Mouse (Mus musculus): ENCODE measurements around the gene Sele.
"Not testable (repeated sequence)": the region's sequence is repeated elsewhere in the genome, so short reads cannot be mapped to it uniquely, and the experiment has no call there.

Gene Sele

DNA sequence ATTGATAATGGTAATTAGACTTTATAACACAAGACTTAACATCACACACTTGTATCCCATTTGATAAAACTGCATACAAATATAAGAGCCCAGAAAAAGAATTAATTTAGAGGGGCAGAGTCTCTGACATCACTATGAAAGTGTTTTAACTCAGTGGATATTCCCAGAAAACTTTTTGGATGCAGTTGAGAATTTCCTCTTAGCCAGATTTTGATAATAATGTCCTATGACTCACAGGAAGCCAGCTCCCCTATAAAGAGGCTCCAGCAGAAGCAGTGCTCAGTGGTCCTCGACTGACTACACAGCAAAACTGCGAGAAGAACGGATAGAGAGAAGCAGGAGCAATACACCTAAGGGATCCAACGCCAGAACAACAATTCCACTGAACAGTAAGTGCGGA lies at the start of gene Sele:
Sele (plus strand) TSS at position 301 of the 400 bp plus-strand sequence.
- no peak for DNase-seq

GRCm38 (mm10) chr1:164001831-164002452 lies 46.1 kb upstream of the Sele start:
- DNase-seq, result no peak

DNA sequence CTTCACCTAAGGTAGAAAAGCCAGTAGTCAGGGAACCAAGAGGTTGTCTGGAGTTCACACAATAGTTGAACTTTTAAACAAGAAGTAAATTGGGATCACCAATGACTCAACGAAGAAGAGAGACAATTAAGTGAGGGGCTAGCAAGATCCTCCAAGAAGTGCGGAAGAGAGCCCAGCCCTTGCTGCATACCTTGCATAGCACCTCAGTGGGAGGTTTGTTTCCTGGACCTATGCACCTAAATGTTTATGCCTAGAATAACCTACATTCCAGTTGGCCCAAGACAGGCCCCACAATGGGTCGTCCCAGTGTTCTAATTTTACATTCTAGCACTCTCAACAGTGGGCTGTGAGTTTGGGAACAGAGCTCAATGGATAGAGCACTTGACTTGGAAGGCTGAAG lies 43.7 kb upstream of the Sele start:
- no peak for DNase-seq

DNA sequence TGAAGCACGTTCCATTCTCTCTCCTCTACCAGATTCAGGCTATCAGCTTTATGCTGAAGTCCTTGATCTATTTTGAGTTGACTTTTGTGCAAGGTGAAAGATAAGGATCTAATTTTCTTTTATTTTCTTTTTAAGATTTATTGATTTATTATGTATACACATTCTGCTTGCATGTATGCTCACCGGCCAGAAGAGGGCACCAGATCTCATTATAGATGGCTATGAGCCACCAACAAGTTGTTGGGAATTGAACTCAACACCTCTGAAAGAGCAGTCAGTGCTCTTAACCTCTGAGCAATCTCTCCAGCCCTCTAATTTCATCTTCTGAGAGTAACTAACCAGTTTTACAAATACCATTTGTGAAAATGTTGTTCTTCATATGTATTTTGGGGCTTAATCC lies 38.8 kb upstream of the Sele start:
- DNase-seq, result peak; percentile 79

GRCm38 (mm10) chr1:164014616-164015015 lies 33.4 kb upstream of the Sele start:
- DNase-seq, result no peak

GRCm38 (mm10) chr1:164018221-164018896 lies 29.7 kb upstream of the Sele start:
- DNase-seq, result no peak

DNA sequence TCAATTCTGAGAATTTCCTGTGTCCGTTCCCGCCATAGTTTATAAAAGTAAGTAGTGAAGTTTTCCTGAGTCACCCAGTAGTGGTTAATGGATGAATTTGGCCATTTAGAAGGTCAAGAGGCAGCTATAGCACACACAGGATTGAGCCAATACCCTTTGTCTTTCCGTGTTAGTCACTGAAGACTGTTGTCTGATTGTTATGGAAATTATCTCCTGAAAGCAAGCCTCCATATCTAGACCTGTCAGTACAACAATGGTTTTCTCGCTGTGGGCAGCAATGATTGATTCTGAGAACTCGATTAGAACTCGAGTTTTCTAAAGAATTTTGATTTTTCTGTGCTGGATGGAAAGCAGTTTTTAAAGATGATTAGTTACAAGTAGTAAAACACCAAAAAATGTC lies 28.2 kb upstream of the Sele start:
- no peak for DNase-seq

DNA sequence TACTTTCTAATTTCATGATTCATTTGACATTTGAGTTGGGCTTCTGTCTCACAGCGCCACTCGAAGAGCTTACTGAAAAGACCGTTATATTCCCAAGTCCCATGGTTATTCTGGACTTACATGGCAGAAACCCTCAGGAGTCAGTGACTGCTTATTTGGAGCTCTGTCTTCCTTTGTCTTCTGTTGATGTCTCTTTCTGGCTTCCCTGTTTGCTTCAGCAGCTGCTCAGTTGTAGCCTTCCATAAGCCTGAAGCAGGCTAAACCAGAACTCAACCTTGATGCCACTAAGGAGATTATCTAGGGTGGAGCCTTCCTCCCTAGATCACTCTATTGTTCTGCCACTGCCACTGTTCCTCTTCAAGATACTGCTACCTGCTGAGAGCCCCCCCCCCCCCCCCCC lies 27.3 kb upstream of the Sele start:
- DNase-seq, result not testable (repeated sequence)

- DNase-seq, result peak; percentile 25
Observed at GRCm38 (mm10) chr1:164022106-164022505, 25.9 kb upstream of the Sele start.

DNA sequence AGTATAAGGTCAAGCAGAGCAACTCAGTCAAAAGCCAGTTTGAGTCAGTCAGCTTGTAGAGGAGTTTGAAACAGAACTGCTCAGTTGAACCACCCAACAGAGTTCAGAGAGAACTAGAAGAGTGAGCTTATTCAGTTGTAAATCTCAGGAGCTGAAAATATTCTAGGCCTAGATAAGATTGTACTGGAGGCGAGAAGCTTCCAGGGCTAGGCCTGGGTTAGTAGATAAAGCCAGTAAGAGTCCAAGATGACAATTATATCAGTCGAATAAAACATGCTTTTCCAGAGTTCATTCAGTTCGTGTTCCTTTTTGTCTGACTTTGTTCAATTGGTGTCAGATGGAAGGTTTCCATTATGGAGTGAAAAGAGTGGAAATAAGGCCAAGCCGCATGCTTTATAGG lies 22.3 kb upstream of the Sele start:
- no peak for DNase-seq

DNA sequence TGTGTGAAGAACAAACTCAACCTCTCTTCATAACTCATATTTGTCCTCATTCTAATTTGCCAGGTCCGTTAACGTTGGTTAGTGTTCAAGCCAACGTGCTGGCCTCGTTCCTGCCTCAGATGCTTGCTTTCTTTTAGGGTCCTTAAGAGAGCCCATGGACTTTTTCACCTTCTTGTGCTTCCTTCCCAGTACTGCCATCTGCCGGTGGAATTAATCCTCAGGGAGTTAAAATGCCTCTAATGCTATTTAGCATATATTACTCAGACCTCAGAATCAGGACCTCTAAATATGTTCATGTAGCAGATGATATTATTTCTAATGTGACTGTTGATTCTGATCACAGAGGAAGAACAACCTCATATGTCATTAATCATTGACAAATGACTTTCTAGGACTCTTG lies 20.6 kb upstream of the Sele start:
- DNase-seq, result peak; percentile 71

DNA sequence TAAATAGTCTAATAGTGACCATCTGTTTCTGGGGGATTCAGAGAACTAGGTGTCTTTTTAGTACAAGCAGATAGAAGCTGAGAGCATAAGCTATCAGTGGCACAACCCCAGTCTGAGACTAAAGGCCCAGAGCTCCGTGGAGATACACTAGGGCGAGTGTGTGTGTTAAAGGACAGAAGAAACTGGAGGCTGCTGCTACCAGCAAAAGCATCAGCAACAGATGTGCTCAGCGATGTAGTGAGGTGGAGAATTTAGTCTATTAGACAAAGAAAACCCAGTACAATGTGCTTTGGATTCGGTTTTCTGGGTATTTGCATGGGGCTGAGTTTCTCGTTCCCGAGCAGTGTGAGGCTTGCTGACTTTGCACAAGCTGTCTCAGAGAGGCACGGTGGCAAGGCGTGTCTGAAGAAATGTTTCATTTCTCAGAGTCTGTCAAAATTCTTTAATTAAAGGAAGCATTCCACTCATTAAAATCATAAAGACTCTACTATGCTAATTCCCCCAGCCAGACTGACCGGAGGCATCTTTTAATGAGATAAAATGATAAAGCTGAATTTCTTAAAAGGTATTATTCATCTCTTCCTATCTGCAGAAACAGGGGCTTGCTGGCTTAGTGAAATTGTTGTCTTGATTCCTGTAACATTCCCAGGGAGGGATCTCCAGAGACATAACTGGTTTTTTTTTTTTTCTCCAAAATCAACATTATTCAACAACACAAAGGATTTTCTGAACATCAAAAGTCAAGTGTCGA lies 7.5 kb upstream of the Sele start:
- DNase-seq, result no peak

DNA sequence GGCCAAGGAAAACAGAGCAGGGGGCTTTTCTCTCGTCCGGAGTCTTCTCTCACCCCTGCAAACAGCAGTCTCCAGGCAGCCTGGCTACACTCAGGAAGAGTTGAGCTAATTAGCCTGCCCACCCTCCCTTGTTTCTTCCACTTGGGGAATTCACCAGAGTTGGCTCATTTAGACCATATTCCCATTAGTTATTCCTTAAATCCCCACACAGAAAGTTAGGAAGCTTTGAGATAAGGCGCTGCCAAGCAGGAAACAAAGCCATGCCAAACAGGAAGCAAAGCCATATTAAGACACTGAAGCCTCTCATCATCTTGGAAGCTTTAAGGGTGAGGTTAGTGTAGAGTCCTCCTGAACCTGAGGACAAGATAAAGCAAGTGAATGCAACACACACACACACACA lies 4.5 kb upstream of the Sele start:
- DNase-seq, result no peak

DNA sequence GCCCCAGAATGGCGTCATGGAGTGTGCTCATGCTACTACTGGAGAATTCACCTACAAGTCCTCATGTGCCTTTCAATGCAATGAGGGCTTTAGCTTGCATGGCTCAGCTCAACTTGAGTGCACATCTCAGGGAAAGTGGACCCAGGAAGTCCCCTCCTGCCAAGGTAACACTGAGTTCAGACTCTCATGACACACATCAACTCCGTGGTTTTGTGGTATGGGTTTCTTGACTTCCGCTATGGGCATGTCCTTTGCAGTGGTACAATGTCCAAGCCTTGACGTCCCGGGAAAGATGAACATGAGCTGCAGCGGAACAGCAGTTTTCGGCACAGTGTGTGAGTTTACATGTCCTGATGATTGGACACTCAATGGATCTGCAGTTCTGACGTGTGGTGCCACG lies 5.5 kb downstream of the Sele start:
- no peak for DNase-seq

- no peak for DNase-seq
Observed at GRCm38 (mm10) chr1:164054800-164055199, 6.8 kb downstream of the Sele start.

DNA sequence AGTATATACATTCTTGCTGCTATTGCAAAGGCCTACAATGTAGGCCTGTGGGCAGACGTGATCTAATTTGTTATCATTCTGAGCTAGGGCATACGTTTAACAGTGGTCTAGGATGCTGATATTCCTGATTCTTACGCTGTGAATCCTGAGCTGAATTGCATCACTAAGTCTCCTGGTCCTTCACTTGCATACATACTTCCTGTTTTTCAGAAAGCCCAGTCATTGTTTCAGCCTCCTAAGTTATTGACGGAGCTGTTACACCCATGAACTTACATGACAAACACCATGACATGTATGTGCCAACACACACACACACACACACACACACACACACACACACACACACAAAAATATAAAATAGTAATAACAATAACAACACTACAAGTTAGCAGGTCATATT lies 12.0 kb downstream of the Sele start:
- DNase-seq, result no peak

- no peak for DNase-seq
Observed at GRCm38 (mm10) chr1:164061278-164061677, 13.2 kb downstream of the Sele start.

- peak; percentile 79 for DNase-seq
Observed at GRCm38 (mm10) chr1:164061925-164062324, 13.9 kb downstream of the Sele start, which contains the start of gene Sell. Sell (plus strand) TSS chr1:164061982.

- DNase-seq, result no peak
Observed at GRCm38 (mm10) chr1:164062856-164063255, 14.8 kb downstream of the Sele start.

GRCm38 (mm10) chr1:164063745-164064144 lies 15.7 kb downstream of the Sele start:
- peak; percentile 45 for DNase-seq

GRCm38 (mm10) chr1:164069261-164069660 lies 21.2 kb downstream of the Sele start:
- no peak for DNase-seq

DNA sequence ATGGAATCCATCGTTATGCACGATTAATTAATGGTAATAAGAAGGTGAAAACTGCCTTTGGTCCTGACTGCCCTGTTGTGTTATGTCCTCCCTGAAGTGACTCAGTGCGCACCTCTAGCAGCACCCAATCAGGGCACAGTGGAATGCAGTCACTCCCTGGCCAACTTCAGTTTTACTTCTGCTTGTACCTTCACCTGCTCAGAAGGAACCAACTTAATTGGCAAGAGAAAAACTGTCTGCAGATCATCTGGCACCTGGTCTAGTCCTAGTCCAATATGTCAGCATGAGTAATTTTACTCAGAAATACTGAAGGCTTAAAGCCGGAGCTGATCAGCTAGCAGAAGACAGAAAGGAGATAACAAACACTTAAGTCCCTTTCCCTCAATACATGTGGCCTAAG lies 22.4 kb downstream of the Sele start:
- DNase-seq, result no peak

DNA sequence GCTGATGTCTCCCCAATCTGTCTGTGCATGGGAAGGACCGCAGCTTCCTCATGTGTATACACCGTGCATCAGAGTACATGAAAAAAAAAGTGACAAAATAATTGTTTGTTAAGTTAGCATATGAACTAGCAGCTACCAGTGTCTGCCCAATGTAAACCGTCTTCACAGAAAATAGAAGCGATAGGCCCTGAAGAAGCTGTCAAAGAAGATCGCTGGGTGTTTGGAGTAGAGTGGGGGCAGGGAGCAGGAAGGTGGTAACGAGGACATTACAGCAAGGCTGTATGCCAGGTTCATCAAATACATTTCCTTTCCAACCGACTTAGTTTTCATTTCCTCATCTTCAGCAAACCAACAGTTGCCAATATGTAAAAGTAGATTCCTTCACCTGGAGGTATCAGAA lies 23.1 kb downstream of the Sele start:
- DNase-seq, result peak; percentile 70

GRCm38 (mm10) chr1:164072001-164072400 lies 24.0 kb downstream of the Sele start:
- DNase-seq, result peak; percentile 51

Measured in thymus, postnatal 4 days (tissue).